Mouse (Mus musculus) spleen, postnatal 10 days (tissue): Measurements from ENCODE around the gene Pagr1b.
A peak's percentile ranks its signal among the peaks of the same experiment; 100 is the strongest.

ENCODE experiments used
- DNase-seq, 2 experiments: peaks; one replicate each; pipeline ENCODE4 v3.0.0; 2021 to 2022; ENCODE audit warnings: low spot score in 2 of 2

Pagr1b gene

GRCm38 (mm10) chr7:127016481-127016485 is at the start of gene Pagr1b:
Pagr1b (minus strand) TSS chr7:127016484.
- DNase-seq = no peak

GRCm38 (mm10) chr7:127065538-127065937 is 49.3 kb upstream of the Pagr1b start:
- DNase-seq = no peak

- DNase-seq = no peak
These were observed 38.8 kb upstream of the Pagr1b start for GRCm38 (mm10) chr7:127055026-127055585.

GRCm38 (mm10) chr7:127041851-127042672 is 25.8 kb upstream of the Pagr1b start, which contains the start of gene Kif22:
Kif22 (minus strand) TSS chr7:127042471.
- peak; percentile 94 for DNase-seq

GRCm38 (mm10) chr7:127031244-127031643 is 15.0 kb upstream of the Pagr1b start:
- DNase-seq = no peak

GRCm38 (mm10) chr7:127030172-127030571 is 13.9 kb upstream of the Pagr1b start:
- no peak for DNase-seq

- DNase-seq = no peak
These were observed 11.6 kb upstream of the Pagr1b start for GRCm38 (mm10) chr7:127027885-127028284.

GRCm38 (mm10) chr7:127026984-127027726 is 10.9 kb upstream of the Pagr1b start, which contains the start of gene Maz:
Maz (minus strand) TSS chr7:127027037.
- peak; percentile 98 to 99 for DNase-seq

- DNase-seq = peak in 1 of 2 experiments; percentile 90
These were observed 10.3 kb upstream of the Pagr1b start for GRCm38 (mm10) chr7:127026616-127026983.

- DNase-seq = peak; percentile 78 to 80
These were observed 9.9 kb upstream of the Pagr1b start for GRCm38 (mm10) chr7:127026161-127026600.

- DNase-seq = peak; percentile 74 to 80
These were observed 9.4 kb upstream of the Pagr1b start for GRCm38 (mm10) chr7:127025556-127026160.

GRCm38 (mm10) chr7:127024755-127025555 is 8.7 kb upstream of the Pagr1b start:
- peak in 1 of 2 experiments; percentile 85 for DNase-seq

GRCm38 (mm10) chr7:127023896-127024690 is 7.8 kb upstream of the Pagr1b start:
- peak in 1 of 2 experiments; percentile 48 for DNase-seq

- DNase-seq = peak in 1 of 2 experiments; percentile 20
These were observed 7.0 kb upstream of the Pagr1b start for GRCm38 (mm10) chr7:127023272-127023691.

GRCm38 (mm10) chr7:127022528-127023271 is 6.4 kb upstream of the Pagr1b start:
- no peak for DNase-seq

GRCm38 (mm10) chr7:127021563-127022527 is 5.6 kb upstream of the Pagr1b start:
- DNase-seq = no peak

- DNase-seq = peak in 1 of 2 experiments; percentile 58
These were observed 4.7 kb upstream of the Pagr1b start, which contains the start of the genes Gm42742 and Prrt2 for GRCm38 (mm10) chr7:127020901-127021562. Gm42742 (minus strand) TSS chr7:127021097. Prrt2 (minus strand) TSS chr7:127021211.

- DNase-seq = no peak
These were observed 4.2 kb upstream of the Pagr1b start for GRCm38 (mm10) chr7:127020491-127020890.
